Mouse (Mus musculus): Measurements from ENCODE around the gene Ankrd27. TPM values are rescaled to one million over a fixed set of nuclear protein-coding genes. Genes with fewer than 3 reads are reported as not detected.
A peak's percentile ranks its signal among the peaks of the same experiment; 100 is the strongest.

Ankrd27 gene
- polyA plus RNA-seq, 1 experiment from 2014 or later = 36.4 TPM

GRCm38 (mm10) chr7:35599492-35599891 is 13.4 kb downstream of the Ankrd27 start:
- Histone ChIP-seq H3K9me3 (replicated peaks; ENCODE audit: control insufficient read depth, low read length) (no peaks in the 10 kb centered on the region), H3K4me1 (ENCODE audit: control insufficient read depth, insufficient read depth, low read length) (no peaks in the 10 kb centered on the region), H3K4me2 (ENCODE audit: low read depth, low read length) (no peak overlapping the region), H3K27ac (replicated peaks; ENCODE audit: low read depth, low read length) (no peak overlapping the region), H3K27me3 (ENCODE audit: control insufficient read depth, insufficient read depth, low read length) (no peaks in the 10 kb centered on the region), H3K9ac (replicated peaks; ENCODE audit: low read length) (no peak overlapping the region), H3K36me3 (replicated peaks; ENCODE audit: control insufficient read depth, insufficient read depth, low read depth, low read length) (no peaks in the 10 kb centered on the region; the same call in 1 of the 2 replicates), H3K4me3 (ENCODE audit: low read depth, low read length) (no peak overlapping the region)
- ATAC-seq (replicated peaks; ENCODE audit: insufficient number of reproducible peaks, low FRiP score, low TSS enrichment, low read depth) = no peak
- DNase-seq (ENCODE audit: low spot score) = no peak
- 91% methylated on average over 9 of the region's 9 CpGs for WGBS

- Histone ChIP-seq H3K27me3 (ENCODE audit: control insufficient read depth, insufficient read depth, low read length) (no peaks in the 10 kb centered on the region), H3K4me1 (ENCODE audit: control insufficient read depth, insufficient read depth, low read length) (no peaks in the 10 kb centered on the region), H3K9me3 (replicated peaks; ENCODE audit: control insufficient read depth, low read length) (no peaks in the 10 kb centered on the region), H3K4me3 (ENCODE audit: low read depth, low read length) (no peak overlapping the region), H3K36me3 (replicated peaks; ENCODE audit: control insufficient read depth, insufficient read depth, low read depth, low read length) (no peaks in the 10 kb centered on the region; the same call in 1 of the 2 replicates), H3K9ac (replicated peaks; ENCODE audit: low read length) (no peak overlapping the region), H3K27ac (replicated peaks; ENCODE audit: low read depth, low read length) (no peak overlapping the region), H3K4me2 (ENCODE audit: low read depth, low read length) (no peak overlapping the region)
- WGBS = 87% methylated on average over 10 of the region's 10 CpGs
- ATAC-seq (replicated peaks; ENCODE audit: insufficient number of reproducible peaks, low FRiP score, low TSS enrichment, low read depth) = no peak
- DNase-seq (ENCODE audit: low spot score) = peak; percentile 9
Observed at GRCm38 (mm10) chr7:35600031-35600430, 14.0 kb downstream of the Ankrd27 start.

GRCm38 (mm10) chr7:35601106-35601505 is 15.1 kb downstream of the Ankrd27 start:
- Histone ChIP-seq H3K27ac (replicated peaks; ENCODE audit: low read depth, low read length) (no peak overlapping the region), H3K4me1 (ENCODE audit: control insufficient read depth, insufficient read depth, low read length) (no peaks in the 10 kb centered on the region), H3K9ac (replicated peaks; ENCODE audit: low read length) (no peak overlapping the region), H3K9me3 (replicated peaks; ENCODE audit: control insufficient read depth, low read length) (no peaks in the 10 kb centered on the region), H3K27me3 (ENCODE audit: control insufficient read depth, insufficient read depth, low read length) (no peaks in the 10 kb centered on the region), H3K36me3 (replicated peaks; ENCODE audit: control insufficient read depth, insufficient read depth, low read depth, low read length) (no peaks in the 10 kb centered on the region; the same call in 1 of the 2 replicates), H3K4me3 (ENCODE audit: low read depth, low read length) (no peak overlapping the region), H3K4me2 (ENCODE audit: low read depth, low read length) (no peak overlapping the region)
- DNase-seq (ENCODE audit: low spot score) = no peak
- no peak for ATAC-seq (replicated peaks; ENCODE audit: insufficient number of reproducible peaks, low FRiP score, low TSS enrichment, low read depth)
- 88% methylated on average over 6 of the region's 6 CpGs for WGBS

GRCm38 (mm10) chr7:35602766-35603165 is 16.7 kb downstream of the Ankrd27 start:
- no peaks in the 10 kb centered on the region; the same call in 1 of the 2 replicates for H3K36me3 ChIP-seq (replicated peaks; ENCODE audit: control insufficient read depth, insufficient read depth, low read depth, low read length)
- H3K4me1 ChIP-seq (ENCODE audit: control insufficient read depth, insufficient read depth, low read length) = no peaks in the 10 kb centered on the region
- no peak overlapping the region for H3K27ac ChIP-seq (replicated peaks; ENCODE audit: low read depth, low read length)
- no peaks in the 10 kb centered on the region for H3K27me3 ChIP-seq (ENCODE audit: control insufficient read depth, insufficient read depth, low read length)
- H3K9me3 ChIP-seq (replicated peaks; ENCODE audit: control insufficient read depth, low read length) = no peaks in the 10 kb centered on the region
- H3K9ac ChIP-seq (replicated peaks; ENCODE audit: low read length) = no peak overlapping the region
- WGBS = 97% methylated on average over 5 of the region's 5 CpGs
- no peak for ATAC-seq (replicated peaks; ENCODE audit: insufficient number of reproducible peaks, low FRiP score, low TSS enrichment, low read depth)
- no peak overlapping the region for H3K4me3 ChIP-seq (ENCODE audit: low read depth, low read length)
- no peak overlapping the region for H3K4me2 ChIP-seq (ENCODE audit: low read depth, low read length)
- DNase-seq (ENCODE audit: low spot score) = no peak

GRCm38 (mm10) chr7:35606816-35607215 is 20.8 kb downstream of the Ankrd27 start:
- H3K36me3 ChIP-seq (replicated peaks; ENCODE audit: control insufficient read depth, insufficient read depth, low read depth, low read length) = no peaks in the 10 kb centered on the region; the same call in 1 of the 2 replicates
- DNase-seq (ENCODE audit: low spot score) = no peak
- no peak overlapping the region for H3K27ac ChIP-seq (replicated peaks; ENCODE audit: low read depth, low read length)
- 88% methylated on average over 10 of the region's 10 CpGs for WGBS
- no peaks in the 10 kb centered on the region for H3K4me1 ChIP-seq (ENCODE audit: control insufficient read depth, insufficient read depth, low read length)
- no peak overlapping the region for H3K4me2 ChIP-seq (ENCODE audit: low read depth, low read length)
- no peak overlapping the region for H3K4me3 ChIP-seq (ENCODE audit: low read depth, low read length)
- H3K9me3 ChIP-seq (replicated peaks; ENCODE audit: control insufficient read depth, low read length) = no peaks in the 10 kb centered on the region
- H3K27me3 ChIP-seq (ENCODE audit: control insufficient read depth, insufficient read depth, low read length) = no peaks in the 10 kb centered on the region
- ATAC-seq (replicated peaks; ENCODE audit: insufficient number of reproducible peaks, low FRiP score, low TSS enrichment, low read depth) = no peak
- no peak overlapping the region for H3K9ac ChIP-seq (replicated peaks; ENCODE audit: low read length)

GRCm38 (mm10) chr7:35609245-35609644 is 23.2 kb downstream of the Ankrd27 start:
- no peaks in the 10 kb centered on the region for H3K4me1 ChIP-seq (ENCODE audit: control insufficient read depth, insufficient read depth, low read length)
- WGBS = 92% methylated on average over 10 of the region's 10 CpGs
- H3K36me3 ChIP-seq (replicated peaks; ENCODE audit: control insufficient read depth, insufficient read depth, low read depth, low read length) = no peaks in the 10 kb centered on the region
- H3K9me3 ChIP-seq (replicated peaks; ENCODE audit: control insufficient read depth, low read length) = no peaks in the 10 kb centered on the region
- H3K27ac ChIP-seq (replicated peaks; ENCODE audit: low read depth, low read length) = no peak overlapping the region
- no peak for ATAC-seq (replicated peaks; ENCODE audit: insufficient number of reproducible peaks, low FRiP score, low TSS enrichment, low read depth)
- no peak overlapping the region for H3K9ac ChIP-seq (replicated peaks; ENCODE audit: low read length)
- H3K4me2 ChIP-seq (ENCODE audit: low read depth, low read length) = no peak overlapping the region
- H3K27me3 ChIP-seq (ENCODE audit: control insufficient read depth, insufficient read depth, low read length) = no peaks in the 10 kb centered on the region
- H3K4me3 ChIP-seq (ENCODE audit: low read depth, low read length) = no peak overlapping the region
- DNase-seq (ENCODE audit: low spot score) = no peak

- H3K4me3 ChIP-seq (ENCODE audit: low read depth, low read length) = no peak overlapping the region
- H3K9ac ChIP-seq (replicated peaks; ENCODE audit: low read length) = no peak overlapping the region
- no peak for ATAC-seq (replicated peaks; ENCODE audit: insufficient number of reproducible peaks, low FRiP score, low TSS enrichment, low read depth)
- no peaks in the 10 kb centered on the region for H3K9me3 ChIP-seq (replicated peaks; ENCODE audit: control insufficient read depth, low read length)
- no peaks in the 10 kb centered on the region for H3K27me3 ChIP-seq (ENCODE audit: control insufficient read depth, insufficient read depth, low read length)
- no peak for DNase-seq (ENCODE audit: low spot score)
- WGBS = 79% methylated on average over 4 of the region's 4 CpGs
- H3K4me1 ChIP-seq (ENCODE audit: control insufficient read depth, insufficient read depth, low read length) = no peaks in the 10 kb centered on the region
- H3K27ac ChIP-seq (replicated peaks; ENCODE audit: low read depth, low read length) = no peak overlapping the region
- no peak overlapping the region for H3K4me2 ChIP-seq (ENCODE audit: low read depth, low read length)
- H3K36me3 ChIP-seq (replicated peaks; ENCODE audit: control insufficient read depth, insufficient read depth, low read depth, low read length) = peaks cover 2% of the 10 kb centered on the region; the same call in 1 of the 2 replicates
Observed at GRCm38 (mm10) chr7:35617513-35617912, 31.5 kb downstream of the Ankrd27 start.

- no peaks in the 10 kb centered on the region; the same call in 1 of the 2 replicates for H3K36me3 ChIP-seq (replicated peaks; ENCODE audit: control insufficient read depth, insufficient read depth, low read depth, low read length)
- H3K27ac ChIP-seq (replicated peaks; ENCODE audit: low read depth, low read length) = no peak overlapping the region
- 92% methylated on average over 10 of the region's 10 CpGs for WGBS
- no peak overlapping the region for H3K4me3 ChIP-seq (ENCODE audit: low read depth, low read length)
- H3K9ac ChIP-seq (replicated peaks; ENCODE audit: low read length) = no peak overlapping the region
- no peak overlapping the region for H3K4me2 ChIP-seq (ENCODE audit: low read depth, low read length)
- no peaks in the 10 kb centered on the region for H3K9me3 ChIP-seq (replicated peaks; ENCODE audit: control insufficient read depth, low read length)
- no peaks in the 10 kb centered on the region for H3K4me1 ChIP-seq (ENCODE audit: control insufficient read depth, insufficient read depth, low read length)
- no peaks in the 10 kb centered on the region for H3K27me3 ChIP-seq (ENCODE audit: control insufficient read depth, insufficient read depth, low read length)
- ATAC-seq (replicated peaks; ENCODE audit: insufficient number of reproducible peaks, low FRiP score, low TSS enrichment, low read depth) (no peak), DNase-seq (ENCODE audit: low spot score) (no peak)
Observed at GRCm38 (mm10) chr7:35622626-35623025, 36.6 kb downstream of the Ankrd27 start.
